Mouse (Mus musculus): ENCODE results near the gene Guca1b.
"Not testable (repeated sequence)": the region's sequence is repeated elsewhere in the genome, so short reads cannot be mapped to it uniquely, and the experiment has no call there.

The Guca1b gene

DNA sequence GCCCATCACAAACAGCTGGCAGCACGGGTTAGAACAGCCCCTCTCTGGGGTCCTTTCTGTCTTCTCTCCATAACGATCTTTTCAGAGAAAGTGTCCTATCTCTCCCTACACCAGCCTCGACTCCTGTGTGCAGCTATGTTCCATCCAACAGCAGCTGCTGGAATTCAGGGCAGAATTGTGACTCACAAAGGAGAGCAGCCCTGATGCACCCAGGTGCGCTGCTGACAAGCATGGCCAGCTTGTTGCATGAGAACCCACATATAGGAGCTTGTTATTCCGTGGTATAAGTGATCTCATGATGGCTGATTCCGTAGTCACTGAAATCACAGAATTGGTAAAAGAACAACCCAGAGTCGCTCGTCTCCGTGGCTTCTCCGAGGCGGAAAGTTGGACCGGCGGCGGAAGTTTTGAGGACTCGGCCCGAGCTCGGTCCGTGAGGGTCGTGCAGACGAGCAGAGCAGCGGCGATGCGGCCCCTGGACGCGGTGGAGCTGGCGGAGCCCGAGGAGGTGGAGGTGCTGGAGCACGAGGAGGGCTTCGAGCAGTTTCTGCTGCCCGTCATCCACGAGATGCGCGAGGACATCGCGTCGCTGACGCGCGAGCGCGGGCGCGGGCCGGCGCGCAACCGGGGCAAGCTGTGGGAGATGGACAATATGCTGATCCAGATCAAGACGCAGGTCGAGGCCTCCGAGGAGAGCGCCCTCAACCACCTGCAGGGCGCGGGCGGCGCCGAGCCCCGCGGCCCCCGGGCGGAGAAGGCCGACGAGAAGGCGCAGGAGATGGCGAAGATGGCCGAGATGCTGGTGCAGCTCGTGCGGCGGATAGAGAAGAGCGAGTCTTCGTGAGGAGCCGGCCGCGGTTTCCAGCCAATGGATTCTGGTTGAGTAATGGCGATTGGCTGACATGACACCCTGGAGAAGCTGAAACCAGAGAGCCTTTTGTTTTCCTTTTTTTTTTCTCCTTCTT, 25.0 kb downstream of the Guca1b start:
- in situ Hi-C loops (cut with MboI, MseI) = not testable (repeated sequence)

DNA sequence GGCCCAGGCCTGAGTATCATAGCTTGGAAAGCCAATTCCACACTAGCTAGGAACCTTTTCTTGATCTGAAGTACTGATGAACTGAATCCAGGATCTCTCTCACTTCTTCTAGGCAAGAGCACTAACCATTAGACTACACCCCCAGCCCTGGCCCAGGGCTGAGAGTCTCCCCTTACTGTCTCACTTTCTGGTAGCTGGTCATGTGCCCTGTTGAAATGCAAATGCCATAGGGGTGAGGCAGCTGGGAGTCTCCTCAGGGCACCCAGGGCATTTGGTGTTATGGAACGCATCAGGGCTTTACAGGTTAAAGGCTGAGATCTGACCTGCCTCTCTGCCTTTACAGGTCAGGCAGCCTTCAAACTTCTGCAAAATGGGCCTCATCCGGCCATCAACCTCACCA, 35.0 kb downstream of the Guca1b start:
- in situ Hi-C loops (cut with MboI, MseI) = no loop called here

DNA sequence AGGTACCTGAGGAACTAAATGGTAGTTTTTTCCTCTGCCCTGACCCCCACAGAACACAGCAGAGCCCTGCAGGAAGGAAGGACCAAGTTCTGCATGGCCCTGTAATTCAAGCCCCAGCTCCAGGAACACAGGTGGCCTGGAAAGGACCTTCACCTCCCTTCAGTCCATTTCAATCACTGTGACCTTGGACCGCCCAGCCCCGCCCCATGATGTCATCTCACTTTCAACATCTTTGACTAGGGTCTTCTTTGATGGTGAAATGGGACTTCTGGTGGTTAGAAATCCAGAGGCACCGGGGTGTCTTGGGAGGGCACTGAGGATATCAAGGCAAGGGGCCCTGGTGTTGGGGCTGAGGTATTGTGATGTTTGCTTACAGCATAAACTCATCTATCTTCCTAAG, 36.4 kb downstream of the Guca1b start:
- in situ Hi-C loops (cut with MboI, MseI) = no loop called here

DNA sequence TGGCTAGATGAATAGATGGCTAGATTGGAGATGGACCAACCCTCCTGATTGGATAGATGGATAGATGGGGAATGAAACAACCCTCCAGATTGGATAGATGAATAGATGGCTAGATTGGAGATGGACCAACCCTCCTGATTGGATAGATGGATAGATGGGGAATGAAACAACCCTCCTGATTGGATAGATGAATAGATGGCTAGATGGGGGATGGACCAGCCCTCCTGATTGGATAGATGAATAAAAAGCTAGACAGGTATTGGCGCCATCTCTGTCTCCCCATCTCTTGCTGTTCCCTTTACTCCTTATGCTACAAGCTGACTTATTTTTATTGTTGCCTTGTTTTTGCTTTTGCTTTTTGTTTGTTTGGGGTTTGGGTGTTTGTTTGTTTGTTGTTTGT, 37.4 kb downstream of the Guca1b start:
- in situ Hi-C loops (cut with MboI, MseI) = not testable (repeated sequence)

DNA sequence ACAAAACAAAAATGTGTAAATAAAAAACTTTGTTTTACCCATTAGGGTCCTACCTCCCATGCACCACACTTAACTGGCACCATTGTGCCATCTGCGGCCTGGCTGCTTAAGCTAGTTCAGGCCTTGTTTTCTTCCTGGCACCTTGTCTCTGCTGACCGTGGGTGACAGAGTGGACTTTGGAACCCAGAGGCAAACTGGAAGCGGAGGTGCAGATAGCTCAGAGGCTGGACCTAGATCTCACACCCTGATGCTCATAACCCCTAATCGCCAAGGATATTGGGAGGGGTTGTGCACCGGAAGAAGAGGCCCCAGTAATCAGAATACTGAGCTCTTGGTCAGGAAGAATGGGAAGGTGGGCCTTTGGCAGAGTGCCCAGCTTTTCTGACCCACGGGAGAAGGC, 39.0 kb downstream of the Guca1b start:
- in situ Hi-C loops (cut with MboI, MseI) = no loop called here

DNA sequence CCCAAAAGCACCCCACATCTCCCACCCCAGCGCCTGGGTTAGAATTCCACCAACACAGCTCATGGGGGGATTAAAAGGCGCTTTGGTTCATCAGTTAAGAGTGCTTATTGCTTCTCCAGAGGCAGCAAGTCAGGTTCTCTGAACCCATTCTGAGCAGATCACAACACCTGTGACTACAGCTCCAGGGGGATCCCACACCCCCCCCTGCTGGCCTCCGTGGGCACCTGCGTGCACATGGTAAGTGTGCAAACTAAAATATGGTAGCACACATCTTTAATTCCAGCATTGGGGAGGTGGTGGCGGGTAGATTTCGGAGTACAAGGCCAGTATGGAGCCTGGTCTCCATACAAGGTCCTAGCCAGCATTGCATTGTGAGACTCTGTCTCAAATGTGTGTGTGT, 42.1 kb downstream of the Guca1b start:
- in situ Hi-C loops (cut with MboI, MseI) = no loop called here

DNA sequence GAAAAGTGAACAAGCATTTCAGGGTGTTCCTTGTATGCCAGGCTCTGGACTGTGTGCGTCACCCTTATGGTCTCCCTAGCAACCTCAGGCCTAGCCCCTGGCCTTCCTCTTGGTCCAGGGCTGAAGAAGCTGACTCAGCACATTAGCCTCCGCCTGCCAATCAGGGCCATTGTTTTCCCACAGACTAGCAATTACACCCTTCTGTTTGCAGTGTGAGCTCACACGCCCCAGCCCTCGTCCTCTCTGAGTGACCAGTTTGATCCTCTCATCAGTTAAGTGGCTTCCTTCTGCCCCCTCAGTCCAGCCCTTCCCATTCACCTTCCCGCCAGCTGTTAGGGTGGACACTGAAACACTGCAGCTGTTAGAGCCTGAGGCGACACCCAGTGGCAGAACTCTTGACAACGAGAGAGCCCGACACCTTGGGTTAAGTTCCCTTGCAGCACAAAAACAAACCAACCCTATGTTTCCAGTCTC, 43.7 kb downstream of the Guca1b start:
- in situ Hi-C loops (cut with MboI, MseI) = no loop called here

DNA sequence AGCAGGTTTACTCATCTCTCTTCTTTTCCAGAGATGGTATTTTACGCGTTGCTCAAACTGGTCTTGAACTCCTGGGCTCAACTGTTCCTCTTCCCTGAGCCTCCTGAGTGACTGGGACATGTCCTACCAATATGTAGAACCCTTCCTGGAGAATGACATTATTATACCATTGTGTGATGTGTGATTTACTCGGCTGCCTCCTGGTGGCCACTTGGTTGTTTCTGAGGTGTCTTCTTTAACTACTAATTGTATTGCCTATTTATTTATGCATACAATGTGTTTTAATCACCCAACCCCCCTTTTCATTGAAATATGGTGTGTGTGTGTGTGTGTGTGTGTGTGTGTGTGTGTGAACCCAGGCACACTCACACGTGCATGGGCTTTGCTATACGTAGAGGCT, 45.6 kb downstream of the Guca1b start:
- in situ Hi-C loops (cut with MboI, MseI) = no loop called here

DNA sequence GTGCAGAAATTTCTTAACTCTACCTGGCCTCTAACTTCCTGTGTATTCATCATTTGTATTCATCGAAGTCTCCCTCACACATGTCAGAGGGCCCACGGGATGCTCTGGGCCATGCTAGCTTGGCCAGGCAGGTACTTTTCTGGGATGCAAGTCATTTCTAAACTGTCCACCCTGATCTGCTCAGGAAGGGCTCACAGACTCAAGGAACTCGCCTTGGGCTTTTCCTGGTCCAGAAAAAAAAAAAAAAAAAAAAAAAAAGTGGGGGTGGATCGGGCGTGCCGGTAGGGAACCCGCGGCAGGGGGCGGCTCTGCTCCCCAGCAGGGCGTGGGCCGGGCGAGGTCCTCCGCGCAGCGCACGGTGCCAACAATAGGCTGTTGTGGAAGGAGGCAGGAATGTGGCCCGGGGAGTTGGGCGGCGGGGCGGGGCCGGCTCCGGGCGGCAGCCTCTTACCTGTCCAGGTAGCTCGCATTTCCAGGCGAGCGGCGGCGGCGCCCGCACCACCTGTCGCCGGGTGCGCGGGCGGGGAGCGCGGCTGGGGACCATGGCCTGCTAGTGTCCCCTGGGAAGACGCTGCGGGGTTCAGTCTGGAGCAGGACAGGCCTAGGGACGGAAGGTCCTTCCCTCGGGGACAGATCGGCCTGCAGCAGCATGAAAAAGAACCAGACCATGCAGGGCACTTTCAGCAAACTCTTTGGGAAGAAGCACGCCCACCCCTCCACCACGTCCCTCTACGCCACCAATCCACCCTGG, 51.1 kb downstream of the Guca1b start, which contains the start of gene AI661453:
AI661453 (plus strand) TSS at position 460 of the 751 bp plus-strand sequence.
- in situ Hi-C loops (cut with MboI, MseI) = no loop called here

DNA sequence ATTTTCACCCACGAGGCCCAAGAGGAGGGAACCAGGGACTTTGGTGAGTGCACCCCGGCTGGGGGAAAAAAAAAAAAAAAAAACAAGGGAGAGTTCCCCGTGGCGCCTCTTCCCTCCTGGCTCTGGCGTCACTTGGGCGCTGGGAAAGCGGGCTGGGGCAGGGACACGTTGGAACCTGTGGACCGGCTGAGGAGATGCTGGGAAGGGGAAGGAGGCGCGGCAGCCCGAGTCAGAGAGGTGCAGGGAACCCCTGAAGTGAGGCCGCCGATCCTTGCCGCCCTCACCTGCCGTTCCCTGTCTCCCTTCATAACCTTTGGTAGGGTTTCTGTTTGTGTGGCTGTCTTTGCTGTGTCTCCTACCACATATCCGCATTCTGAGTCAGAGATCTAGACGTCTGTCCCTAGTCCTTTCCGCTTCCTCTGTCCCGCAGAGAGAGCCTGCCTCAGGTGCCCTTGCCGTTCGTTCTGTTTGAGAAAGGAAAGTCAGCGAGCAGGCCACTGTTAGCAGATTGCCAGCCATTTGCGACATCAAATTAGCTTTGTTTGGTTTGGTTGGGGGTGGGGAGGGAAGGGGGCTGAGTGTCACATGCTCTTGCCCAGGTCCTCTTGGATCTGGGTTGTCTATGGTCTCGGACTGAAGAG, 51.8 kb downstream of the Guca1b start, which contains the start of gene 1700001C19Rik:
1700001C19Rik (minus strand) TSS at position 470 of the 641 bp plus-strand sequence.
- in situ Hi-C loops (cut with MboI, MseI) = no loop called here

DNA sequence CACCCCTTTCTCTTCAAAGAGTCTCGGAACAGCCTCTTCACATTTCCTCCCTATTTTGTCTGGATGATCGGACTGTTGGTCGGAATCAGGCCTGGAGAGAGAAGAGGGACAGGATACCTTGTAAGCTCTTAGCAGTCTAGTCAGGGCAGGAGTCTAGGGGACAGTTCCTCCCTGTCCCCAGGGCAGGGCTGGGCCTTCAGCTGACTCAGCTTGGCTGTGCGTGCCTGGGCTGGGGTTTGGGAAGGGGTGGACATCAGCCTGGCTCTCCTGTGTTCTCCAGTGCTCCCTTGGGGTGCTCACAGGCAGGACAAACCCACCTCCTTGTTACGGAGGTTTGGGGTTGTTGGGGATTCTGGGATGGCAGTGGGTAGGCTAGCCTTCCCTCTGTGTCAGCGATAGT, 53.4 kb downstream of the Guca1b start:
- in situ Hi-C loops (cut with MboI, MseI) = no loop called here

DNA sequence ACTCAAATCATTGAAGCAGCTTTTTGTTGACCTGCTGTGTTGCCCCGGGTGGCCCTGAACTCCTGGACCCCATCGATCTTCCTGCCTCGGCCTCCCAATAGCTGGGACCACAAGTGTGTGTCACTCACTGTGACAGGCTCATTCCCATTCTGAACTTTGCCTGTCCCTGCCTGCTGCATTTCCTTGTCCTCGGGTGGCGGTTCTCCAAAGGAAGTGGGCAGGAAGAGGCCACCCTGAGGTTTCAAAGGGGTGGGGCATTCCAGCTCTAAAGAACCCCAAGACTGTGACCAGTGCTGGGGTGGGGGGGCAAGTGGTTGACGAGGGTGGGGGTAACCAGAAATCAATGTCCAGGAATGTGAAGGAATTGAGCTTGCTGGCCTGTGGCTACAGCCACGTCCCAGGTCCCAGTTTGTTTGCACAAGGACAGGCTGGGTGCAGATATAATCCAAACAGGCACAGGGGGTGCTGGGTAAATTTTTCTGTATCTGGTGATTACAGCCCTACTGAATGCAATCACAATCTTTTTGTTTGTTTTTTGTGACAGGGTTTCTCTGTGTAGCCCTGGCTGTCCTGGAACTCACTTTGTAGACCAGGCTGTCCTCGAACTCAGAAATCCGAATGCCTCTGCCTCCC, 54.3 kb downstream of the Guca1b start:
- in situ Hi-C loops (cut with MboI, MseI) = no loop called here

DNA sequence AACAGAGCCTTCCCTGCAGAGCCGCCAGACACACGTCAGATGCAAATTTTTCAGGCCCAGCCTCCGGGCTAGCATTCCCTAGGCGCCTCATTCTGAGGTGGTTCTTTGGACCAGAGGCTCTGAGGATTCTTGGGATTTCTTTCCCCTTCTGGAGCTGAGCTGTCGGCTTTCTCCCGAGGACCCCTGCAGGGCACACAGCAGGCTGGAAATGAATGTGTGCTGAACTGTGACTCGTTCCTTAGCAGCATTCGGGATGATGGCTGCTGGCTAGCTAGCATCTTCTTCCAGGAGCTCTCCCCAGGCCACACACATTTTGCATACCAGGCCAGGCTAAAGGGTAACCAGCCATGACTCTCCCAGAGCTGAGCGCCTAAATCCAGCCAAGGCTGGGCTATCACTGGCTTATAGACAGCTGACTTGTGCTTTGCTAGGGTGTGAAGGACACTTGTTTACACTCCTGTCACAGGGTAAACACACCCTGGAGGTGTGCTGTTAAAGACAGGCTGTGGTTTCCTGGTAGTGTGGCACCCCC, 55.2 kb downstream of the Guca1b start:
- in situ Hi-C loops (cut with MboI, MseI) = no loop called here

DNA sequence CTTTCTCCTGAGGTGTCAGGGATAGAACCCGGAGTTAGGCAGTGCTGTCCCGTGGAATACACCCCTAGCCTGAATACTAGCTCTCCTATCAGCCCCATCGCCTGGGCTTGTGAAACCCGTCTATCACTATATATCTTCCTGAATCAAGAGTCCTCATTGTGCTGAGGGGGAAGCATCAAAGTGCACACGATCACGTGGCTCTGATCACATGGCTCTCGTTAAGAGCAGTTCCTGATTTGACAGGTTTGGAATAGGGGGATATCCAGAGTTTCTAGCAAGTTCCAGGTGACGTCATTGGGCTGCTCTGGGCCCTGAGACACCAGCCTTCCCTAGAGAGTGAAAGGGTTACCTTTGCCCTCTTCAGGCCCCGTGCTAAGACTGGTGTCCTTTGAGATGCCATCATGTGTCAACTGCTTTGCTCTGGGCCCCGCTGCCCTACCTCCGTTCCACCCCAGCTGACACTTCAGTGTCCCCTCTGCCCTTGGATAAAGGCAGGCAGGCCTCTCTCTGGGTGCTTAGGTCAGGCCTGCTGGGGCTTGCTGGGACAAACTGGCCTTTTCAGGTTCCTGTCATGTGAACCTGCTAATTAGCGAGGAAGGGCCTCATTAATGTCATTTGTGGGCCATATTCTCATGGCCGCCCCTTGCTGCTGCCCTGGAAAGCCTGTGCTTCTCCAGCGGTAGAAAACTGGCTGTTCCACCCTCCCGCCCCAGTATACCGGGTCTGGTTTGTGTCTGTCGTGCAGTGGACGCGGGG, 56.3 kb downstream of the Guca1b start:
- in situ Hi-C loops (cut with MboI, MseI) = no loop called here

DNA sequence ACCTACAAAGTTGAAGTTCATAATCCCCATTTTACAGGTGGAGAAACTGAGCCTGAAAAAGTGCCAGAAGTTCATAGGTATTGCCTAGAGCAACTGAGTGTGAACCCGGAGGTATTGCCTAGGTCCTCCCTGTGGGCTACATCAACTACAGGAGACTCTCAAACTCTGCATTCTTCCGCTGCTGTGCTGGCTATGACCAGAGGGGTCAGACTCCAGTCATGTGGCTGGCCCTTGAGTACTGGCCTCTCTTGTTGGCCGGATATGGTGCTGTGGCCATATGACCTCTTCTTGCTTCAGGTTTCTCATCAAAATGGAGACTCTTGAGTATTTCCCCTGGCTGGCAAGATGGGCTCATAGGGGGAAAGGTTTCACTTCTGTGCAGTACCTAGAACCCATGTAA, 57.1 kb downstream of the Guca1b start:
- in situ Hi-C loops (cut with MboI, MseI) = no loop called here

All from T-helper 1 cell (primary cell).